Mouse (Mus musculus): ENCODE measurements around the gene Sf3b3.

The Sf3b3 gene

GRCm38 (mm10) chr8:110775721-110776120 lies 70.9 kb downstream of the Sf3b3 start:
- 42% methylated on average over 3 of the region's 3 CpGs for WGBS

- WGBS: 73% methylated on average over 8 of the region's 8 CpGs
Measured at GRCm38 (mm10) chr8:110775316-110775715, 71.3 kb downstream of the Sf3b3 start.

GRCm38 (mm10) chr8:110774725-110775124 lies 71.9 kb downstream of the Sf3b3 start:
- 83% methylated on average over 6 of the region's 6 CpGs for WGBS

GRCm38 (mm10) chr8:110774047-110774446 lies 72.5 kb downstream of the Sf3b3 start:
- WGBS: 92% methylated on average over 3 of the region's 3 CpGs

GRCm38 (mm10) chr8:110772452-110772851 lies 74.1 kb downstream of the Sf3b3 start:
- 27% methylated on average over 7 of the region's 7 CpGs for WGBS

- 76% methylated on average over 6 of the region's 6 CpGs for WGBS
Measured at GRCm38 (mm10) chr8:110767261-110767660, 79.3 kb downstream of the Sf3b3 start.

GRCm38 (mm10) chr8:110764671-110765070 lies 81.9 kb downstream of the Sf3b3 start:
- 56% methylated on average over 3 of the region's 3 CpGs for WGBS

- 74% methylated on average over 6 of the region's 6 CpGs for WGBS
Measured at GRCm38 (mm10) chr8:110761988-110762387, 84.6 kb downstream of the Sf3b3 start.

- WGBS: 37% methylated on average over 5 of the region's 5 CpGs
Measured at GRCm38 (mm10) chr8:110761185-110761584, 85.4 kb downstream of the Sf3b3 start.

- 68% methylated on average over 7 of the region's 7 CpGs for WGBS
Measured at GRCm38 (mm10) chr8:110760280-110760940, 86.2 kb downstream of the Sf3b3 start.

All from cerebral cortex, adult 2 months (tissue).